Mouse (Mus musculus) lung, adult 2 months (tissue): ENCODE measurements around the gene Agr3.

ENCODE experiments used
- CTCF ChIP-seq: fragments of 200-500 bp; IDR thresholded peaks from 2 replicates; pipeline ENCODE4 v1.5.1; 2011; ENCODE audit warnings: mild to moderate bottlenecking, low read length, control low read depth; ENCODE audit not compliant: insufficient read depth
- POLR2A ChIP-seq: fragments of 200-500 bp; IDR thresholded peaks from 2 replicates; pipeline ENCODE4 v1.6.1; 2011; ENCODE audit warnings: low read depth, mild to moderate bottlenecking, control low read depth, low read length, borderline replicate concordance; ENCODE audit errors: extremely low read depth

- no peak for TF ChIP-seq POLR2A
- no peak for TF ChIP-seq CTCF
Measured at GRCm38 (mm10) chr12:35995799-35996198, 70.4 kb downstream of the Agr3 start.
